Mouse (Mus musculus) frontal cortex, postnatal 25 days (tissue): ENCODE results near the gene Zfp646.
"Not testable (repeated sequence)": the region's sequence is repeated elsewhere in the genome, so short reads cannot be mapped to it uniquely, and the experiment has no call there.

Source experiments
- DNase-seq, 2 experiments: peaks; one replicate each; pipeline ENCODE4 v3.0.0; 2022; ENCODE audit warnings: low spot score in 2 of 2

The Zfp646 gene

GRCm38 (mm10) chr7:127880431-127880830, 4.4 kb downstream of the Zfp646 start:
- DNase-seq = no peak

GRCm38 (mm10) chr7:127885951-127886350, 9.9 kb downstream of the Zfp646 start:
- no peak for DNase-seq

- no peak for DNase-seq
Observed at GRCm38 (mm10) chr7:127886551-127886950, 10.5 kb downstream of the Zfp646 start.

GRCm38 (mm10) chr7:127887191-127887590, 11.2 kb downstream of the Zfp646 start:
- DNase-seq = no peak

- DNase-seq = no peak
Observed at GRCm38 (mm10) chr7:127887781-127888180, 11.8 kb downstream of the Zfp646 start.

GRCm38 (mm10) chr7:127888821-127889220, 12.8 kb downstream of the Zfp646 start:
- DNase-seq = no peak

GRCm38 (mm10) chr7:127890798-127891197, 14.8 kb downstream of the Zfp646 start, which contains the start of gene Prss53:
Prss53 (minus strand) TSS chr7:127890970.
- no peak for DNase-seq

- DNase-seq = no peak
Observed at GRCm38 (mm10) chr7:127894480-127894879, 18.5 kb downstream of the Zfp646 start.

GRCm38 (mm10) chr7:127895442-127895841, 19.4 kb downstream of the Zfp646 start, which contains the start of the genes Gm21974 and Vkorc1:
Gm21974 (minus strand) TSS chr7:127895454.
Vkorc1 (minus strand) TSS chr7:127895617.
- DNase-seq = peak; percentile 86 to 89

GRCm38 (mm10) chr7:127895891-127896290, 19.9 kb downstream of the Zfp646 start:
- not testable (repeated sequence) for DNase-seq

GRCm38 (mm10) chr7:127896384-127896783, 20.4 kb downstream of the Zfp646 start:
- no peak for DNase-seq

- no peak for DNase-seq
Observed at GRCm38 (mm10) chr7:127897542-127897941, 21.5 kb downstream of the Zfp646 start.

GRCm38 (mm10) chr7:127898179-127898956, 22.3 kb downstream of the Zfp646 start:
- DNase-seq = no peak

- no peak for DNase-seq
Observed at GRCm38 (mm10) chr7:127899997-127900396, 24.0 kb downstream of the Zfp646 start.

GRCm38 (mm10) chr7:127901772-127902171, 25.8 kb downstream of the Zfp646 start:
- DNase-seq = no peak

GRCm38 (mm10) chr7:127903971-127904796, 28.2 kb downstream of the Zfp646 start, which contains the start of gene Bckdk:
Bckdk (plus strand) TSS chr7:127904082.
- DNase-seq = peak; percentile 63 to 68

- no peak for DNase-seq
Observed at GRCm38 (mm10) chr7:127907939-127908338, 31.9 kb downstream of the Zfp646 start.

GRCm38 (mm10) chr7:127908656-127909055, 32.6 kb downstream of the Zfp646 start:
- no peak for DNase-seq

- DNase-seq = peak; percentile 60 to 80
Observed at GRCm38 (mm10) chr7:127912190-127912871, 36.3 kb downstream of the Zfp646 start, which contains the start of gene Kat8. Kat8 (plus strand) TSS chr7:127912516.

- no peak for DNase-seq
Observed at GRCm38 (mm10) chr7:127912938-127913337, 36.9 kb downstream of the Zfp646 start.

- DNase-seq = no peak
Observed at GRCm38 (mm10) chr7:127915293-127915692, 39.3 kb downstream of the Zfp646 start.

GRCm38 (mm10) chr7:127918203-127918602, 42.2 kb downstream of the Zfp646 start:
- DNase-seq = no peak
